Mouse (Mus musculus) intestine, embryonic 14.5 days (tissue): Measurements from ENCODE around the gene Gm9903. TPM values are rescaled to one million over a fixed set of nuclear protein-coding genes. Genes with fewer than 3 reads are reported as not detected.

Experiments
- ATAC-seq: fragments of 200-750 bp; cut with Nextera tagmentation; replicated peaks from 2 replicates; pipeline ENCODE4 v1.8.0; 2017; ENCODE audit warnings: low read depth, moderate number of reproducible peaks, moderate TSS enrichment, moderate library complexity; ENCODE audit not compliant: low FRiP score, low TSS enrichment
- DNase-seq: peaks from one replicate; pipeline ENCODE4 v3.0.0-alpha.2; 2018; ENCODE audit warnings: low spot score
- H3K27ac ChIP-seq: fragments of 300-500 bp; sonication (generic); 2 replicates; pipeline ENCODE4 v1.5.1; 2014; ENCODE audit warnings: low read depth, mild to moderate bottlenecking, control low read depth
- H3K27me3 ChIP-seq: fragments of 300-500 bp; sonication (generic); replicated peaks from 2 replicates; pipeline ENCODE4 v1.6.1; 2014; ENCODE audit warnings: low read length, control low read depth; ENCODE audit not compliant: control insufficient read depth, insufficient read depth
- H3K36me3 ChIP-seq: fragments of 300-500 bp; sonication (generic); 2 replicates; pipeline ENCODE4 v1.6.1; 2014; ENCODE audit warnings: low read length, control low read depth; ENCODE audit not compliant: control insufficient read depth, insufficient read depth
- H3K4me1 ChIP-seq: fragments of 300-500 bp; sonication (generic); replicated peaks from 2 replicates; pipeline ENCODE4 v1.6.1; 2014; ENCODE audit warnings: low read length, control low read depth, mixed read lengths; ENCODE audit not compliant: control insufficient read depth, insufficient read depth
- H3K4me2 ChIP-seq: fragments of 300-500 bp; sonication (generic); 2 replicates; pipeline ENCODE4 v1.6.1; 2014; ENCODE audit warnings: low read length
- H3K4me3 ChIP-seq: fragments of 300-500 bp; sonication (generic); 2 replicates; pipeline ENCODE4 v1.5.1; 2014; ENCODE audit warnings: low read depth, low read length, control low read depth, mixed read lengths
- H3K9ac ChIP-seq: fragments of 300-500 bp; sonication (generic); 2 replicates; pipeline ENCODE4 v1.6.1; 2014; ENCODE audit warnings: mild to moderate bottlenecking, low read length
- H3K9me3 ChIP-seq: fragments of 300-500 bp; sonication (generic); 2 replicates; pipeline ENCODE4 v1.6.1; 2016; ENCODE audit warnings: low read length, control low read depth; ENCODE audit not compliant: control insufficient read depth
- WGBS: fragments of 180-500 bp; shearing (Covaris S2); extraction: QIAGEN DNeasy Blood & Tissue Kit; methylation state at CpG from one replicate; pipeline ENCODE4 v1.1.7; 2014; 5-methylcytosine and 5-hydroxymethylcytosine counted together
- polyA plus RNA-seq: library from polyadenylated mRNA; unstranded; fragments of >200 nt; fragmentation: Nextera tagmentation; extraction: Ambion mirVana; gene quantifications from 2 replicates; pipeline ENCODE4 v1.2.1, GENCODE M21; 2014

Gm9903 gene
- 0.27 and 0.46 TPM in 2 replicates for polyA plus RNA-seq

- Histone ChIP-seq H3K9ac (peak within 1 kb of the TSS; percentile 89), H3K4me2 (peak within 1 kb of the TSS; percentile 90), H3K27me3 (no peaks in the 10 kb centered on the region), H3K36me3 (no peaks in the 10 kb centered on the region), H3K4me3 (peak within 1 kb of the TSS; percentile 88), H3K4me1 (peaks cover 14% of the 10 kb centered on the region), H3K27ac (peak within 1 kb of the TSS; percentile 84), H3K9me3 (no peaks in the 10 kb centered on the region)
- ATAC-seq (peak; percentile 96), DNase-seq (peak; percentile 99)
- under 1% methylated on average over 98 of the region's 99 CpGs for WGBS
Measured at GRCm38 (mm10) chr5:33629301-33629987, at the start of gene Gm9903, which contains the start of gene Fam53a. Gm9903 (plus strand) TSS chr5:33629925. Fam53a (minus strand) TSS chr5:33629635.

DNA sequence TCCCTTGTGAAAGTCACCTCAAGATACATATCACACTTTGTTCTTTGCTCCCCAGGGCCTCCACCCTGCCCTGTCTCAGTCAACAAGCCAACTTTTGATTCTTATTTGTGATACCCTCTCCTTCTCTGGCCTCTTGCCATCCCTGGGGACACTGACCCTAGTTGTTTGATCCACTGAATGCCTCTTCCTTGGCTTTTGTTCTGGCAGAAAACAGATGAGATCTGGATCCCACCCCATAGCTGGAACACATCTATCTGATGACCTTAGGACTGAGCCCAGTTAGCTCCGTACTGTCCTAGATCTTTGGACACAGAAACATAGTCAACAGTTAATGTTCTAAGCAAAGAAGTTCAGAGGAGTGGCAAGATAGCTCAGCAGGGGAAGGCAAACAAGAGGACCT is 49.4 kb upstream of the Gm9903 start:
- no peak overlapping the region for H3K27ac ChIP-seq
- H3K9me3 ChIP-seq, result no peaks in the 10 kb centered on the region
- H3K4me2 ChIP-seq, result no peak overlapping the region
- H3K9ac ChIP-seq, result no peak overlapping the region
- WGBS, result 68% methylated on average over 1 of the region's 1 CpGs
- no peak overlapping the region for H3K4me3 ChIP-seq
- ATAC-seq (no peak), DNase-seq (no peak)
- H3K4me1 ChIP-seq, result no peaks in the 10 kb centered on the region
- H3K27me3 ChIP-seq, result no peaks in the 10 kb centered on the region
- H3K36me3 ChIP-seq, result no peaks in the 10 kb centered on the region

DNA sequence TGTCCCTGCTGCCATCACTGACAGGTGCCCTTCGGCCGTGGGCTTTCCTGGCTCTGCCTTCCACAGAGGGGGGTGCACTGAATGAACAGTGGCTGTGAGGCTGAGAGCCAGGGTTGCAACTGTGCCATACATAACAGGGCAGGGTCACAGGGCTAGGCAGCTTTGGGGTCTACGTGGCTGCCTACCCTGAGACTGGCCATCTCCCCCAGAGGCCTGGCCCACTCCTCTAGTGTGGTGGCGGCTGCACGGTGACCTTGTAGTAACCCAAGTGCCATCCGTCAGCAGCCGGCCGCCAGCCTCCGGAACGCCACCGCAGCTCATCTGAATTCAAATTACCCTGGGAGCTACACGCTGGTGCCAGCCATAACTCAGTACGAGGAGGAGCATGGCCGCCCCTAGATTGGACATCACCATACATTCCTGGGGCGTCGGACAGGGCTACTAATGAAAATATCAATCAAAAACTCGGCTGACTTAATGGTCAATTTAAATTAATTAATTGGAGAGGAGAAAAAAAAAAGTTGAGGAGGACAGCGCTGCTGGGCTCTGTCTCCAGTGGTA is 42.1 kb upstream of the Gm9903 start:
- Histone ChIP-seq H3K4me3 (no peak overlapping the region), H3K27me3 (no peaks in the 10 kb centered on the region), H3K27ac (no peak overlapping the region), H3K36me3 (no peaks in the 10 kb centered on the region), H3K4me1 (no peaks in the 10 kb centered on the region), H3K9ac (no peak overlapping the region), H3K4me2 (no peak overlapping the region), H3K9me3 (no peaks in the 10 kb centered on the region)
- DNase-seq (no peak), ATAC-seq (no peak)
- WGBS, result 73% methylated on average over 18 of the region's 18 CpGs

GRCm38 (mm10) chr5:33588066-33588465 is 41.7 kb upstream of the Gm9903 start:
- no peaks in the 10 kb centered on the region for H3K36me3 ChIP-seq
- WGBS, result 69% methylated on average over 3 of the region's 3 CpGs
- no peaks in the 10 kb centered on the region for H3K27me3 ChIP-seq
- no peaks in the 10 kb centered on the region for H3K9me3 ChIP-seq
- no peak overlapping the region for H3K9ac ChIP-seq
- H3K4me3 ChIP-seq, result no peak overlapping the region
- H3K4me1 ChIP-seq, result no peaks in the 10 kb centered on the region
- ATAC-seq (no peak), DNase-seq (no peak)
- no peak overlapping the region for H3K27ac ChIP-seq
- H3K4me2 ChIP-seq, result no peak overlapping the region

- 75% methylated on average over 5 of the region's 5 CpGs for WGBS
- Histone ChIP-seq H3K27ac (no peak overlapping the region), H3K4me1 (no peaks in the 10 kb centered on the region), H3K4me3 (no peak overlapping the region), H3K27me3 (no peaks in the 10 kb centered on the region), H3K9me3 (no peaks in the 10 kb centered on the region), H3K36me3 (no peaks in the 10 kb centered on the region), H3K4me2 (no peak overlapping the region), H3K9ac (no peak overlapping the region)
- ATAC-seq, result no peak
- peak; percentile 86 for DNase-seq
Measured at GRCm38 (mm10) chr5:33589221-33589888, 40.4 kb upstream of the Gm9903 start.

GRCm38 (mm10) chr5:33593620-33594019 is 36.1 kb upstream of the Gm9903 start:
- H3K4me1 ChIP-seq, result no peaks in the 10 kb centered on the region
- peaks cover 9% of the 10 kb centered on the region for H3K36me3 ChIP-seq
- ATAC-seq (no peak), DNase-seq (no peak)
- no peak overlapping the region for H3K27ac ChIP-seq
- H3K4me3 ChIP-seq, result no peak overlapping the region
- no peak overlapping the region for H3K9ac ChIP-seq
- no peak overlapping the region for H3K4me2 ChIP-seq
- H3K27me3 ChIP-seq, result no peaks in the 10 kb centered on the region
- 44% methylated on average over 2 of the region's 2 CpGs for WGBS
- H3K9me3 ChIP-seq, result no peaks in the 10 kb centered on the region

- no peaks in the 10 kb centered on the region for H3K27me3 ChIP-seq
- 88% methylated on average over 5 of the region's 5 CpGs for WGBS
- H3K36me3 ChIP-seq, result peaks cover 56% of the 10 kb centered on the region
Measured at GRCm38 (mm10) chr5:33605314-33605713, 24.4 kb upstream of the Gm9903 start.

DNA sequence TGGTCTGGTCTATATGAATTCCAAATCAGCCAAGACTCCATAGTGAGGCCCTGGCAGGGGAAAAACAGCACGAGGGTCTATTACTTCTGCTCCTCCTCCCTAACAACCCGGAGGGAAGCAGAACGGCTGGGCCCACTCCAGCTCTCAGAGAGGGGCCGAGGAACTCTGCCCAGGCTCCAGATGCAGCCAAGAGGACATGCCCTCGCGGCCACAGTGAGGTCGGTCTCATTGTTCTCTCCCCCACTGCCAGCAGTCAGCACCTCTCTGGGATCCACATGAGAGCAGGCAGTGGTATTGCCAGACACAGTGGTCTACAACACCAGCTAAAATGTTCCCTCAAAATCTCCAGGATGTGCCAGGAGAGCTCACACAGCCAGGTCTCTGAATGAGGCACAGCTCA is 23.1 kb upstream of the Gm9903 start:
- no peak for ATAC-seq
- Histone ChIP-seq H3K4me1 (no peaks in the 10 kb centered on the region), H3K27ac (no peak overlapping the region), H3K9me3 (no peaks in the 10 kb centered on the region), H3K9ac (no peak overlapping the region), H3K27me3 (no peaks in the 10 kb centered on the region), H3K36me3 (peaks cover 55% of the 10 kb centered on the region), H3K4me3 (no peak overlapping the region), H3K4me2 (no peak overlapping the region)
- WGBS, result 82% methylated on average over 7 of the region's 7 CpGs
- DNase-seq, result no peak

More at GRCm38 (mm10) chr5:33605314-33605713, 24.4 kb upstream of the Gm9903 start:
- DNase-seq (no peak), ATAC-seq (no peak)
- Histone ChIP-seq H3K4me1 (no peaks in the 10 kb centered on the region), H3K4me3 (no peak overlapping the region), H3K4me2 (no peak overlapping the region), H3K9ac (no peak overlapping the region), H3K9me3 (no peaks in the 10 kb centered on the region), H3K27ac (no peak overlapping the region)
